Mouse (Mus musculus) erythroblast, embryonic 14.5 days (primary cell): ENCODE results near the gene Slc43a1.

Experiments
- GATA1 ChIP-seq: IDR thresholded peaks from 2 replicates; pipeline ENCODE4 v1.6.1; 2012; ENCODE audit warnings: low read length, inconsistent platforms, mixed read lengths
- TAL1 ChIP-seq: IDR thresholded peaks from 3 replicates; pipeline ENCODE4 v1.6.1; 2012; ENCODE audit warnings: low read length, inconsistent platforms, mixed read lengths

- TF ChIP-seq GATA1 (no peak), TAL1 (no peak)
Measured at GRCm38 (mm10) chr2:84862231-84862630, 23.6 kb downstream of the Slc43a1 start.
